Mouse (Mus musculus) B cell, adult 2 months (primary cell): ENCODE data around the gene Ugt1a1.

Experiments
- DNase-seq, 2 experiments: peaks; one replicate each; pipeline ENCODE4 v3.0.0; 2022

Gene Ugt1a1

DNA sequence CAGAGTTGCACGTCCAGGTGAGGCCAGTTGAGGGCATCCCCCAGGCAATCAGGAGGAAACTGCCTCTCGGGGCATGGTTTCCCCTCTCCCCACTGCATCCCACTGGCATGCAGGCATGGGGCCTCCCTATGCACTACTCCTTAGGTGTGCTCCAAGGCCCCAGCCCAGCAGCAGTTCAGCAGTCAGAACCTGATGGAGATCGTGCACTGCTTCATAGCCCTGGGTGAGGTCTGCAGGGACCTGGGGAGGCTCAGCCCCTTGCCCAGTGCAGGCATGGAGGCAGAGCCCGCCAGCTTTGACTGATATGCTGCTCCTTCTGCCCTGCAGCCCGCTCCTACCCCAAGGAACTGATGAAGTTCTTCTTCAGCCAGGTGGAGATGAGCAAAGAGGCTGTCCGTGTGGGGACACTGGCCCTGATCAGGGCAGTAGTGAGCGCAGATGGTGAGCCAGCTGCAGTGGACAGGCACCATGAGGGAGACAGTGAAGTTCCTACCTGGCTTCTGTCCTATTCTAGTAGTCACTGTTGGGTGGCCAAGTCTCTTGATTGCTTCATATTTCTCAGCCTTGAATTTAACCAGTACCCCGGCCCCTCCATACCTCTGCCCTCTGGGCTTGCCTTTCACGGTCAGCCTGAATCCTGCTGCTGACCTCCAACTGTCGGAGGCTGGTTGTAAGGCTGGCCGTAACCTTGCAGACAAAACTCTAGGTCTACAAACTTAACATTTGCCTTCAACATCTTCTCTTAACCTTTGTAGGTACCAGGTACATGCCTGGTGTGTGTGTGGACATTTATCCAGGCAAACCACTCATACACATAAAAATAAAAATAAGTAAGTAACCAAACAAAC lies 23.5 kb downstream of the Ugt1a1 start:
- DNase-seq = no peak

DNA sequence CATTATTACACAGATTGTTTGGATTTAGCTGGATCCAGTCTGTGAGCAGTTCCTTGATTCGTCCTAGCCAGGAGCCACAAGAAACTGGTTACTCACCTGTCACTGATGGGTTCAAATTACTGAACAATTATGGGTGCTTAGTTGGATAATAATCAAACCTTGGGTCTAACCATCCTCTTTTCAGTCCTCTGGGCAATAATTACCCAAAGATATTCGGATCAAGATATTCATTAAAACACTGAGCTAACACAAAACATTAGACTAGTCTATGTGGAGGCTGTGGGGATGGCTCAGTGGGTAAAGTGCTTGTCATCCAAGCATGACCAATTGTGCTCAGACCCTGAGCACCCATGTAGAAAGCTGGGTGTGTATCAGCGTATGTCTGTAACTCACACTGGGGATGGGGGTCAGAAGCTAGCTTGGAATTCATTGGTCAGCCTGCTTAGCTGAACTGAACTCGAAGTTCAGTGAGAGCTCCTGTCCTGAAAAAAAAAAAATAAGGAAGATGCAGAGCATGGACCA lies 24.2 kb downstream of the Ugt1a1 start:
- DNase-seq = no peak

DNA sequence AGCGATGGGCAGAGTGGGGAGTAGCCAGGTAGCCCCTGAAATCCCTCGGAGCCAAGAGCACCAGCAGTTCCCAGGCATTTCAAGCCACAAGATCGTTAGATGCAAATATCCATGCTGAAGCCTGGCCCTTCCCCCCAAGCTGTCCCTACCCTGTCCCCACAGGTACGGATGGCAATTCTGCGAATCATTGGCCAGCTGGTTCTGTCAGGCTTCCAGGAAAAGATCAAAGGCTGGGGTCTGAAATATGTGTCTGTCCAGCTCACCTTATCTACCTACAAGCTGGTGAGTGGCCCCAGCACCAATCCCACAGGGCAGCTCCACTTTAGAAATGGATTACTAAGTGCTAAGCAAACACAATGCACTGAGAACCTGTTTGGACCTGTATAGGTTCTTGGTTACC lies 25.6 kb downstream of the Ugt1a1 start:
- DNase-seq = no peak

GRCm38 (mm10) chr1:88238771-88239170 lies 27.0 kb downstream of the Ugt1a1 start:
- no peak for DNase-seq

DNA sequence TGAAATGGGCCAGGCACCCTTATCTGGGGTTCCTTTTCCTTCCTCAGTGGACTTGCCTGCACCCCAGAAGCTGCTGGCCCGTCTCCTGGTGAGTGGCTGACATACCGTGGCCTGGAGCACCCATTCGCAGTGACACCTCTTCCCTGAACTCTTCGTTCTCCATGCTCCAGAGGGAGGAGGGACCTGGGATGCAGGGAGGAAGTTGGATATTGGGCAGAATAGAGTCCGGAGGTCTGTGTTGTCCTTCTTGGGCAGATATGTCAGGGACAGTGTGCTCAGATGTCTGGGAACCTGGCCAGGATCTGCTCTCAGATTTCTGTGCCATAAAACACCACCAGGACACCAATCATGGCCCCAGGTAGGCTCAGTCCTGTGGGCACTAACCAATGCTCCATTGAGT lies 28.3 kb downstream of the Ugt1a1 start:
- no peak for DNase-seq

DNA sequence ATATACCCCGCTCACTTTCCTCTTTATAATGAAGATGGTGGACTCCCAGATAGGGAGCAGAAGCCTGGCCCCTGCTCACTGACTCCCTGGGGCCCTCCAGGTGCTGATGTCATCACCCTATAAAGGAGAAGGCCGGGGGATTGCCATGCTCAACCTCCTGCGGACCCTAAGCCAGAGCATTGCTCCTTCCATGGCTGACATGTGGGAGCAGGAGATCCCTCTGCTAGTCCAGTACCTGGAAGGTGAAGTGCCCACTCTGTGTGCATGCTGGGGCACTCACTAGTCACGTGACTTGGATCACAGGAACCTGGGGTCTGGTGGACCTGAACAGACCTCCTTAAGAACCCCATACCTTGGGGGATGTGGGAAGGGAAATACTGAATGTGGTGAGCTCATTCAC lies 28.8 kb downstream of the Ugt1a1 start:
- DNase-seq = no peak

- no peak for DNase-seq
Measured at GRCm38 (mm10) chr1:88243861-88244260, 32.1 kb downstream of the Ugt1a1 start.

DNA sequence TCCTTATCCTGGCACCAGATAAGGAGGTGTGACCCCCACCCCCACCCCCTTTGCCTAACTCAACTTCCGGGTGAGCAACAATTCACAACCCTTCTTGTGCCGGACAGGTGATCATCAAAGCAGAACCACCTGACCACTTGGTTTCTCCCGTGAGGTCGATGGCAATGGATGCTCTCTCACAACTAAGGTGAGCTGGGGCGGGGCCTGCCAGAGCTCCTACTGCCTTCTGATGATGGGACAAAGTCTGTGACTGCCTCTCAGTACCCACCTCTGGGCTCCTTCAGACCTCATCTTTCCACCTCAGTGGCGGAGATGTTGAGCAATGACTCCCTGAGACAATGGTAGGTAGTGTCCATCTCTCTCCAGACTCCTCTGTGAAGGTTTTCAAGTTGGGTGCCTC lies 34.1 kb downstream of the Ugt1a1 start:
- DNase-seq = no peak

GRCm38 (mm10) chr1:88246386-88246785 lies 34.6 kb downstream of the Ugt1a1 start:
- no peak for DNase-seq

DNA sequence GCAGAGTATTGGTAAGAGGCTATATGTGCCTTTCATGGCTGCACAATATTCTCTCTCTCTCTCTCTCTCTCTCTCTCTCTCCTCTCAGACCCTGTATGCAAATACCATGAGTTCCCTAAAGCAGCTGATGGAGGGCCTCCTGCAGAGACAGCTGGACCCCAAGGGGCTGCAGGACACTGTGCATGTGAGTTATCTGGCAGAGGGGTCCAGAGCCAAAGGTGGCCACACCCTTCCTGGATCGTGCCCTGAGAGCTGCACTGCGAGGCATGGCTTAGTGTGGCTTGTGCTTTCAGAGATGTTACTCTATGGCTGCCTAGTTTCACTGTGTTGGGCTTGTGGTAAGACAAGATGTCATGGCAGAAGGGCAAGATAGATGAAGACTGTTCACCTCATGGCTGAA lies 35.9 kb downstream of the Ugt1a1 start:
- DNase-seq = no peak

DNA sequence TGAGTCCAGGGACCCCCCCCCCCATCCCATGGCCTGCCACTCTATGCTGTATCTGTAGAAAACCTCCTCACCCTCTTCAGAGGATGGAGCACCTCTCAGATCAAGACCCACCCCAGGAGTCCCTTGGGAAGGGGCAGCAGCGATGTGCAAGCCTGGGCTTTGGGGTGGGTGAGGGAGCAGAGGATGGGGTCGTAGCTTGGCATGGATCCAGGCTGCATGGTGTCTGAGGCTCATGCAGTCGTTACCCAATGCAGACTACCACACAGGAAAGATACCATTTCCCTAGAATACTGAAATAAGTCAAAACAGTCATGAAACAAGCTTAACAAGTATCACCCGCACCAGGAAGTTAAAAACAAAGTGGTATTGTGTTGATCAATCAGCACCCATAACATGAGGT lies 36.9 kb downstream of the Ugt1a1 start:
- DNase-seq = no peak

GRCm38 (mm10) chr1:88249596-88249995 lies 37.8 kb downstream of the Ugt1a1 start:
- DNase-seq = no peak

DNA sequence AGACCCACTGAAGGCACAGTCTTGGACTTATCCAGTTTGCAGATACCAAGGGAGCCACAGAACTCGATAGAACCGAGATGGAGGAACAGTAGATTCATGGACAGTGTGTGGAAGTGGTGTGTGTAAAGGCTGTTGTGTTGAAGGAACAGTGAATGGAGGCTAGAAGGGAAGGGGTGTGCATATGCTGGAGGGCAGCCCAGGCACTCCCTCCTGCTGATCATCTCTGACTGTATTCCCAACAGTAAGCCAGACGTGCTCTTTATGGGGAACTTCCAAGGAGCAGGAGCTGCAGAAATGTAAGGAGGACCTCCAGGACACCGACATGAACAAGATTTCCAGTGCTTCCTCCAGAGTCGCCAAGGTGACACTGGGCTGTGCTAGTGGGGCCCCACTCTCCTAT lies 38.3 kb downstream of the Ugt1a1 start:
- DNase-seq = no peak

DNA sequence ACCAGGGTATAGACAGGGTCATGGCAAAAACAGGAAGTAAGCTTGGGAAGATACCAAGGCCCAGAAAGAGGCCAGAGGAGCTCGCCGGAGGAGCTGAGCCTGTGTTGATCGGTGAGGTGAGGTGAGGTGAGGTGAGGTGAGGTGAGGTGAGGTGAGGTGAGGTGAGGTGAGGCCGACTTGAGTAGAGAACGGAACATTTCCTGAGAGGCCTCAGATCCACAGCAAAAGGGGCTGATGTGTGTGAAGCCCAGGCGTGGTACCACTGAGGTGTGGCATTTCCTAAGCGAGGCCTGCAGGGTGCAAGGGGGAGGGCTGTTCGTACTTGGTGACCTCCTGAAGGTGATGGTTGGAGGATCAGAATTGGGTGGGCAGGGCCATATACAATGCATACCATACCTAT lies 41.3 kb downstream of the Ugt1a1 start:
- no peak for DNase-seq

GRCm38 (mm10) chr1:88253540-88253939 lies 41.8 kb downstream of the Ugt1a1 start:
- no peak for DNase-seq

- DNase-seq = no peak
Measured at GRCm38 (mm10) chr1:88254793-88255465, 43.2 kb downstream of the Ugt1a1 start.

GRCm38 (mm10) chr1:88255466-88255857 lies 43.7 kb downstream of the Ugt1a1 start:
- DNase-seq = no peak

DNA sequence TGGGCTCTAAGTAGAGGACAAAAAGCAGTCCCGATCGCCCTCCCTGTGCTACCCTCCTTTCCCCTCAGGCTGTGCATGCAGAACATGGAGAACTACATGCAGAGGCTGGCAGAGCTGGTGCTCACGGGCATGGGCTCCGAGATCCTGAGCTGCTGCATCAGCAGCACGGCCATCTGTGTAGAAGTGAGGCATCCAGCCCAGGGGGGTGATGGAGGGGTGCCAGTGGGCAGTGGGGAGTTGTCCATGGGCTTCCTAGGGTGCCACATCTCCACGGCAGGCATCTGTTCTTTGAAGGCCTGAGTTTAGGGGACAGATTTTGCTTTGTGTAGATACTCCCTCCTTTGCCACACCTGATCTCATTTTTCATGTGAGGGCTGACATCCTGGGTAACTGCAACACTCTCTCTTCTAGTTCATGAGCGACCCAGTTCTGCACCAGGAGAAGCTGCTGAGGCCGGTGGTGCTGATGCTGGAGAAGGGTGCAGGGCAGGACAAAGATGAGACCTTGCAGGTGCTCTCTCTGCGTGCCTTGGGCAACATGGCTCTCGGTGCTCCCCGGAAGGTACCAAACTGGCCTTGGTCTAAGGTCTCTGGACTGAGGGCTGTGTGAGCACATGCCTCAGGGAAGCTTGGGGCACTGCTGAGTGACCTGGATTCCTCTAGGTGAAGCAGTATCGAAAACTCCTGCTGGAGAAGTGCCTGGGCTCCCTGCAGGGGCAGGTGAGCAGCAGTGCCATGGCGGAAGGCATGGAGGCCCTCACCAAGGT lies 44.4 kb downstream of the Ugt1a1 start:
- DNase-seq = no peak

DNA sequence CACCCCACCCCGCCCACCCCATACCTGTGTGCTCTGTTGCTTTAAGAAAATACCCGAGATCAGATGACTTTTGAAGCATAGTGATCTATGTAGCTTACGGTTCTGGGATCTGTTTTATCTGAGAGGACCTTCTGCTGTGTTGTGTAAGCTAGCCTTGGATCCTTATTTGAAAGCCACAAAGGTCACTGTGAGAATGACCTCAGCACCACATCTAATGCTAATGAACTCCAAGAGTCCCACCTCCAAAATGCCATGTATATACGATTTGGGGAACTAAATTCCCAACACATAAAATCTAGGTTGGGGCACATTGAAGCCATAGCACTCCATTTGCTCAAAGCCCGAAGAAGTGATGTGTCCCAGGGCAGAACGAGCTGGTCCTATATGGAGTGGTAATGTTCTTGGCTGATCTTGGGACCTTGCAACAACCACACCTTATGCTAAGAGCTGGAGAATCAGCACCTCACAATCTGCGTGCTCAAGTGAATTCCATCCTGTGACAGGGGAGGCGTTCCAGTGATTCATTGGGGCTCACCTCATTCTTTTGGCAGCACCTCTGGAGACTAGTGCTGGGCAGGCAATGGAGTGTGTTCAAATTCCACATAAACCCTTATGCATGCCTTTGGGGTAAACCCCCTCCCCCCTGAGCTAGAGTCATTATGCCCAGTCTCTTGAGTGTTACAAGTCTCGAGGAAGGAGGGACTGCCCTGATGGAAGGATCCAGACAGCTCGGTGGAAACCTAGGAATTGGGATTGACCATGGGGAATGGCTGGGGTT lies 45.3 kb downstream of the Ugt1a1 start:
- DNase-seq = no peak

DNA sequence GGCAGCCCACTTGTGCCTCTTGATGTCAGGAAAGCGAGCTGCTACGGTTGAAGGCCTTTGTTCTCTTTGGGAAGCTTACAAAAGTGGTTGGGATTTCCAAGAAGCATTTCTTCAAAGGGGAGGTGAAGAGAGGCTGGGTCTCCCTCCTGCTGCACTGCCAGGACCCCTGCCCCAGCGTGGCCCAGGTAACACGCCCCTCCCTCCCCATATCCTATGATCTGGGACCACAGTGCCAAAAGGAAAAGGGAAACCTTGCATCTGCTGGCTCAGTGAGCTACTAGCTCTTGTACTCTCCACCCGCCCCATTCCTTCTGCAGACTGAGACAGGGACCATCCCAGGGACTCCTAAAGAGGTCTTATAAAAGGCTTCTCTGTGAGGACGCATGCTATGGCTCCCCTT lies 45.9 kb downstream of the Ugt1a1 start:
- no peak for DNase-seq

DNA sequence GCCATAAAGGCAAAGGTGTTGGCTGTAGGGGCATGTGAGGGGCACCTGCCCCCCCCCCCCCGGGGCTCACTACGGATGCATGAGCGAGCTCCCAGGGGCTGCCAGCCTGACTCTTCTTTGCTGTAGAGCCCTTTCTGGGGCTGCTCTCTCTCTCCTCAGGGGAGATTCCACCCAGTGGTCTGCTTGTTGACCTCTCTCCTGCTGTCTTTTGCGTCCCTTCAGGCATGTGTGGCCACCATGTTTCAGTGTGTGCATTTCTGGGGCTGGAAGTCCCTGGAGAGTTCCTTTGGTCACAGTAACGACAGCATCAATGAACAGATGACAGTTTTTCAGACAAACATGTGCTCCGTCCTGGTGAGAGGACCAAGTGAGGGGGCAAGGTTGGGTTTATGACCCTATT lies 46.6 kb downstream of the Ugt1a1 start:
- no peak for DNase-seq

- no peak for DNase-seq
Measured at GRCm38 (mm10) chr1:88258881-88259642, 47.3 kb downstream of the Ugt1a1 start.
